Mouse (Mus musculus): ENCODE data around the gene Nkain4.

- TF ChIP-seq POLR2A (IDR thresholded peaks at IDR 0.05; ENCODE audit: low read depth, low read length) (no peak), CTCF (IDR thresholded peaks at IDR 0.05; ENCODE audit: extremely low read depth, insufficient read depth, insufficient read length, insufficient replicate concordance) (no peak)
Measured at GRCm38 (mm10) chr2:180915886-180916433, 38.5 kb downstream of the Nkain4 start.

Measured in spleen, adult 2 months (tissue).